ENCODE assay signal across 16 mouse cellular contexts in genomic region chr11:120651872-120652271, GRCm38 (mm10). TPM values are rescaled to one million over a fixed set of nuclear protein-coding genes. Genes with fewer than 3 reads are reported as not detected.
A peak's percentile ranks its signal among the peaks of the same experiment; 100 is the strongest.
DNase-seq lines count a peak whose midpoint lies in the region; ATAC-seq and TF ChIP-seq lines count a peak whose summit lies in the region.
"Had no signal": no experiment of that assay in that cellular context is flagged by ENCODE, and none has a peak within 500 bp of the region (broad histone marks: within the 10 kb centered on the region; RNA-seq: fewer than 3 reads in every experiment).

No protein-coding gene starts in this region.

- no peaks in the 10 kb centered on the region for H3K36me3 ChIP-seq in hindbrain, postnatal 0 days (ENCODE audit: insufficient read depth, low read length)
- no peaks in the 10 kb centered on the region for H3K36me3 ChIP-seq in hindbrain, embryonic 10.5 days
- no peaks in the 10 kb centered on the region for H3K36me3 ChIP-seq in lung, embryonic 14.5 days (ENCODE audit: insufficient read depth)
- H3K36me3 ChIP-seq: kidney, embryonic 15.5 days had no signal

- TF ChIP-seq CTCF in hindbrain, postnatal 0 days (IDR thresholded peaks at IDR 0.05; ENCODE audit: low read depth) = peak; percentile 40
- peak; percentile 45 for TF ChIP-seq CTCF in lung, embryonic 14.5 days (IDR thresholded peaks at IDR 0.05; ENCODE audit: low read depth)

- 0 out of 2 replicates have a peak, but pooled peaks cover 6% of the 10 kb centered on the region for H3K4me1 ChIP-seq in hindbrain, postnatal 0 days (ENCODE audit: insufficient read depth, low read length)
- peaks cover 13% of the 10 kb centered on the region for H3K4me1 ChIP-seq in hindbrain, embryonic 10.5 days (replicated peaks)
- H3K4me1 ChIP-seq in lung, embryonic 14.5 days (ENCODE audit: insufficient read depth) = 0 out of 2 replicates have a peak, but pooled peaks cover 5% of the 10 kb centered on the region

- no peak overlapping the region for H3K4me3 ChIP-seq in hindbrain, postnatal 0 days (ENCODE audit: low read length)
- H3K4me3 ChIP-seq in hindbrain, embryonic 10.5 days = no peak overlapping the region
- H3K4me3 ChIP-seq in lung, embryonic 14.5 days (ENCODE audit: low read depth, low read length) = no peak overlapping the region
- H3K4me3 ChIP-seq: kidney, embryonic 15.5 days had no signal

- DNase-seq in hindbrain, postnatal 0 days (ENCODE audit: low spot score) = no peak
- DNase-seq in hindbrain, embryonic 10.5 days (ENCODE audit: low spot score) = no peak
- DNase-seq in lung, embryonic 14.5 days = no peak
- DNase-seq in lung, postnatal 10 days = no peak
- DNase-seq in ES-CJ7 (ENCODE audit: low read depth, low spot score) = peak; percentile 85
- peak; percentile 41 for DNase-seq in induced T-regulatory cell, adult 2 months (ENCODE audit: low read depth)
- DNase-seq in thymus, postnatal 0 days (ENCODE audit: low spot score) = no peak
- no peak for DNase-seq in urinary bladder, postnatal 36 days (ENCODE audit: low spot score in 2 of 2)
- DNase-seq: adrenal gland, postnatal 25 days; layer of hippocampus, adult 9-11 months; lung, adult 18-20 months; thymus, adult 18-20 months had no signal

- 73% methylated on average over 3 of the region's 3 CpGs for WGBS in hindbrain, postnatal 0 days
- 73% methylated on average over 3 of the region's 3 CpGs for WGBS in hindbrain, embryonic 10.5 days
- 60% methylated on average over 3 of the region's 3 CpGs for WGBS in lung, embryonic 14.5 days

- peaks cover 4% of the 10 kb centered on the region; the same call in 1 of the 2 replicates for H3K27me3 ChIP-seq in hindbrain, postnatal 0 days (ENCODE audit: insufficient read depth, low read length)
- H3K27me3 ChIP-seq in hindbrain, embryonic 10.5 days (ENCODE audit: insufficient read depth, poor library complexity, severe bottlenecking) = peaks cover 40% of the 10 kb centered on the region
- H3K27me3 ChIP-seq in lung, embryonic 14.5 days (ENCODE audit: insufficient read depth, low read length) = peaks cover 12% of the 10 kb centered on the region; the same call in 1 of the 2 replicates

- no peak overlapping the region for H3K9ac ChIP-seq in hindbrain, postnatal 0 days (replicated peaks; ENCODE audit: low read length)
- H3K9ac ChIP-seq in lung, embryonic 14.5 days = no peak overlapping the region
- H3K9ac ChIP-seq: hindbrain, embryonic 14.5 days; kidney, embryonic 15.5 days had no signal

- no peak for ATAC-seq in hindbrain, postnatal 0 days
- ATAC-seq in lung, embryonic 14.5 days (ENCODE audit: insufficient read depth) = no peak

- no peak overlapping the region for H3K4me2 ChIP-seq in hindbrain, postnatal 0 days (ENCODE audit: low read depth, low read length)
- no peak overlapping the region for H3K4me2 ChIP-seq in lung, embryonic 14.5 days
- H3K4me2 ChIP-seq: hindbrain, embryonic 14.5 days; kidney, embryonic 15.5 days had no signal

- H3K27ac ChIP-seq in hindbrain, postnatal 0 days = no peak overlapping the region
- H3K27ac ChIP-seq in hindbrain, embryonic 10.5 days = no peak overlapping the region
- no peak overlapping the region for H3K27ac ChIP-seq in lung, embryonic 14.5 days (ENCODE audit: low read depth)
- H3K27ac ChIP-seq: hindbrain, embryonic 14.5 days; kidney, embryonic 15.5 days had no signal

- no peaks in the 10 kb centered on the region for H3K9me3 ChIP-seq in hindbrain, postnatal 0 days (ENCODE audit: low read length)
- H3K9me3 ChIP-seq in hindbrain, embryonic 10.5 days = no peaks in the 10 kb centered on the region
- H3K9me3 ChIP-seq in lung, embryonic 14.5 days (ENCODE audit: low read depth, low read length) = no peaks in the 10 kb centered on the region
- H3K9me3 ChIP-seq: kidney, embryonic 15.5 days had no signal

RNA-seq across cellular contexts. Expression of gene Myadml2, which starts 3.9 kb away (rescaled TPM):
- 1.4 and 1.5 TPM in 2 replicates for total RNA-seq in hindbrain, postnatal 0 days (2014; rRNA removed)
- 1.3 and 1.5 TPM in 2 replicates for polyA plus RNA-seq in hindbrain, postnatal 0 days (2015; fragmentation: Nextera tagmentation; extraction: Ambion mirVana)
- polyA plus RNA-seq in hindbrain, embryonic 10.5 days (2016; fragmentation: Nextera tagmentation; extraction: Ambion mirVana) = not detected in 2 replicates
- 1.1 TPM in 1 of 2 replicates, not detected in the other for polyA plus RNA-seq in lung, embryonic 14.5 days (2014; fragmentation: Nextera tagmentation; extraction: Ambion mirVana)
- 0.56 and 0.86 TPM in 2 replicates for polyA plus RNA-seq in thymus, postnatal 0 days (2015; fragmentation: Nextera tagmentation; extraction: Ambion mirVana)
- total RNA-seq: adrenal gland, postnatal 25 days; common myeloid progenitor, adult 5-6 weeks; neutrophil, adult 5-6 weeks had no signal

RNA-seq across cellular contexts. Expression of gene Pycr1, which starts 8.3 kb away (rescaled TPM):
- total RNA-seq in hindbrain, postnatal 0 days (2014; rRNA removed) = 9.0 and 9.3 TPM in 2 replicates
- polyA plus RNA-seq in hindbrain, postnatal 0 days (2015; fragmentation: Nextera tagmentation; extraction: Ambion mirVana) = 13.2 and 13.8 TPM in 2 replicates
- polyA plus RNA-seq in hindbrain, embryonic 10.5 days (2016; fragmentation: Nextera tagmentation; extraction: Ambion mirVana) = 37.6 and 38.7 TPM in 2 replicates
- polyA plus RNA-seq in lung, embryonic 14.5 days (2014; fragmentation: Nextera tagmentation; extraction: Ambion mirVana) = 29.0 and 29.8 TPM in 2 replicates
- polyA plus RNA-seq in thymus, postnatal 0 days (2015; fragmentation: Nextera tagmentation; extraction: Ambion mirVana) = 1.7 and 2.9 TPM in 2 replicates
- total RNA-seq: neutrophil, adult 5-6 weeks had no signal

RNA-seq across cellular contexts. Expression of gene Notum, which starts 9.1 kb away (rescaled TPM):
- total RNA-seq in hindbrain, postnatal 0 days (2014; rRNA removed) = 6.9 and 10.3 TPM in 2 replicates
- polyA plus RNA-seq in hindbrain, postnatal 0 days (2015; fragmentation: Nextera tagmentation; extraction: Ambion mirVana) = 3.0 and 4.1 TPM in 2 replicates
- polyA plus RNA-seq in hindbrain, embryonic 10.5 days (2016; fragmentation: Nextera tagmentation; extraction: Ambion mirVana) = 2.3 and 4.3 TPM in 2 replicates
- 3.9 and 5.3 TPM in 2 replicates for polyA plus RNA-seq in lung, embryonic 14.5 days (2014; fragmentation: Nextera tagmentation; extraction: Ambion mirVana)
- polyA plus RNA-seq in thymus, postnatal 0 days (2015; fragmentation: Nextera tagmentation; extraction: Ambion mirVana) = 0.18 TPM in 1 of 2 replicates, not detected in the other
- total RNA-seq: common myeloid progenitor, adult 5-6 weeks; neutrophil, adult 5-6 weeks had no signal

RNA-seq across cellular contexts. Expression of gene Mafg, which starts 18.5 kb away (rescaled TPM):
- 35.9 and 39.3 TPM in 2 replicates for total RNA-seq in hindbrain, postnatal 0 days (2014; rRNA removed)
- polyA plus RNA-seq in hindbrain, postnatal 0 days (2015; fragmentation: Nextera tagmentation; extraction: Ambion mirVana) = 36.5 and 38.9 TPM in 2 replicates
- 23.1 and 26.2 TPM in 2 replicates for polyA plus RNA-seq in hindbrain, embryonic 10.5 days (2016; fragmentation: Nextera tagmentation; extraction: Ambion mirVana)
- 25.3 and 28.6 TPM in 2 replicates for polyA plus RNA-seq in lung, embryonic 14.5 days (2014; fragmentation: Nextera tagmentation; extraction: Ambion mirVana)
- polyA plus RNA-seq in thymus, postnatal 0 days (2015; fragmentation: Nextera tagmentation; extraction: Ambion mirVana) = 16.5 and 18.7 TPM in 2 replicates

RNA-seq across cellular contexts. Expression of gene Aspscr1, which starts 20.9 kb away (rescaled TPM):
- 105 and 130 TPM in 2 replicates for total RNA-seq in hindbrain, postnatal 0 days (2014; rRNA removed)
- polyA plus RNA-seq in hindbrain, postnatal 0 days (2015; fragmentation: Nextera tagmentation; extraction: Ambion mirVana) = 143 and 148 TPM in 2 replicates
- polyA plus RNA-seq in hindbrain, embryonic 10.5 days (2016; fragmentation: Nextera tagmentation; extraction: Ambion mirVana) = 147 and 178 TPM in 2 replicates
- 124 and 130 TPM in 2 replicates for polyA plus RNA-seq in lung, embryonic 14.5 days (2014; fragmentation: Nextera tagmentation; extraction: Ambion mirVana)
- 116 and 120 TPM in 2 replicates for polyA plus RNA-seq in thymus, postnatal 0 days (2015; fragmentation: Nextera tagmentation; extraction: Ambion mirVana)

Comparison
In these comparisons a context has a peak if more than half of its experiments do, and no peak if none do; other contexts are left out.
1. DNase-seq: peak in ES-CJ7 (single experiment) and induced T-regulatory cell, adult 2 months (single experiment); none in hindbrain, postnatal 0 days (single experiment), hindbrain, embryonic 10.5 days (single experiment), lung, embryonic 14.5 days (single experiment), lung, postnatal 10 days (single experiment), thymus, postnatal 0 days (single experiment) and urinary bladder, postnatal 36 days (0 of 2).